Mouse (Mus musculus) ovary, postnatal 14 days (tissue): ENCODE measurements around the gene Elp6.

Source experiments
- DNase-seq: peaks from one replicate; pipeline ENCODE4 v3.0.0; 2022; ENCODE audit warnings: low spot score

The Elp6 gene

GRCm38 (mm10) chr9:110361299-110361698 is 56.3 kb downstream of the Elp6 start:
- DNase-seq: no peak

- DNase-seq: no peak
These were observed 57.4 kb downstream of the Elp6 start for GRCm38 (mm10) chr9:110362337-110362736.

- no peak for DNase-seq
These were observed 61.8 kb downstream of the Elp6 start for GRCm38 (mm10) chr9:110366746-110367145.

GRCm38 (mm10) chr9:110369860-110370259 is 64.9 kb downstream of the Elp6 start:
- no peak for DNase-seq
